Mouse (Mus musculus) ovary, postnatal 10 days (tissue): Measurements from ENCODE around the gene Fam161b.
"Not testable (repeated sequence)": the region's sequence is repeated elsewhere in the genome, so short reads cannot be mapped to it uniquely, and the experiment has no call there.

ENCODE experiments used
- DNase-seq: peaks from one replicate; pipeline ENCODE4 v3.0.0; 2022; ENCODE audit warnings: low spot score

The Fam161b gene

DNA sequence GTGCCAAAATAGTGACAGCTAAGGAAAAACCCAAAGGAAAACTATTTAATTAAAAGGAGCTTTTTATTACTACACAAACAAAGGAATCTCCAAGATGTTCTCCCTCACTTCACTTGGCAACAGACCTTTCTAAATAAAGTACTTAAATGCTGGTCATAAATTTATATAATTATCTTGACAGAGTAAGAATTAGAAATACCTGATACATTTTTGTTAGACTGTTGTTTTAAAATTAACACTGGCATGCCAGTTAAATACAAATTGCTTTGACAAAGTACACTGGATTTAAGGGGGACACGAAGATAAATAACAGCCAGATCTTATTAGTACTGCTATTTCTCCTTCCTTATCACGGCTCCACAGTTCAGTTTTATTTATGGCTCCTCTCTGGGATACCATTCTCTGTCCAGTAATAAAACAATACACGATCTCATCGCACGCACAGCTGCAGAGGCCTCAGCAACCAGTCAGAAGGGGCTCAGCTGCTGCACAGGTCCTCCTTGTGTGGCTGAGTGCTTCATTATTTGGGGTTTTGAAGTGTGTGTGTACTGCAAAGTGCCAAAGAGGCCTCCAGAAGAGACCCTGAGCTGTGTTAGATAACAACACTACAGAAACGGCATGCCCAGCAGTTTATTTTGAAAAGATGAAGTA lies 12.3 kb upstream of the Fam161b start:
- no peak for DNase-seq

GRCm38 (mm10) chr12:84371647-84372046 lies 10.0 kb upstream of the Fam161b start:
- no peak for DNase-seq

DNA sequence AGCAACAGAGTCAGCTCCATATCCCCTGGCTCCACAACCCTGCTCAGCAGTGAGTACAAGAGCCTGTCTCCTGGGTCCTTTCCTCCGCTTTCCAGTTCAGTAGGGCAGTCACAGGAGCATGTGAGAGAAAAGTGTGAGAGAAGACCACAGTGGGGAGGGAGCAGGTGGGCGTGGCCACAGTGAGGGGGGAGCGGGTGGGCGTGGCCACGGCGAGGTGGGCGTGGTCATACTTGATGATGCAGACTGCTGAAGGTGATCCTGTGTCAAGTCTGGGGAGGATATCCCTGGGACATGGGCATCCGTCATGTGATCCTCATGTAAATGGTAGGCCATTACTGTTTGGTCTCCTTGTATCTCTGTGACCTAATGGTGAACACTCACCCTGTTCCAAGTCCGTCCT lies 5.3 kb upstream of the Fam161b start:
- no peak for DNase-seq

- no peak for DNase-seq
Observed at GRCm38 (mm10) chr12:84365137-84365536, 3.5 kb upstream of the Fam161b start.

- no peak for DNase-seq
Observed at GRCm38 (mm10) chr12:84364291-84364690, 2.7 kb upstream of the Fam161b start.

- DNase-seq = no peak
Observed at GRCm38 (mm10) chr12:84362872-84363271, 1.2 kb upstream of the Fam161b start.

- not testable (repeated sequence) for DNase-seq
Observed at GRCm38 (mm10) chr12:84358699-84359098, 2.9 kb downstream of the Fam161b start.

DNA sequence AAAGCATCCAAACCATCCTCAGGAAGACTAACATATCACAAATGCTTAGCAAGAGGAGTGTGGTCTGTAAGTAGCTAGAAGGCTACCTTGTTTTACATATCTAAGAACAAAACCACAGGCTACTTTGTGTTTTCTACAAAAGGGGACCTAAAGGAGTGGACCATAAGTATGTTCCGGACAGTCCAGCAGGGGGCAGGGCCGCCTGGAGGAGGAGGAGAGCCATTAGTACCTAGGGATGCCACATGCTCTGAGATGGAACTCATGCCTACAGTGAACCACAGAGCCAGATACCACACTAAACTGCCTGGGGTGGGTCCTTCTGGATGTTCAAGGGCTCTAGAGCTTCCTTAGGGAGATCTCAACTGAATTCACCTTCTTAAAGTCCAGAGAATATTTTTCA lies 14.4 kb downstream of the Fam161b start:
- no peak for DNase-seq

GRCm38 (mm10) chr12:84336963-84337625 lies 24.5 kb downstream of the Fam161b start:
- DNase-seq = no peak

GRCm38 (mm10) chr12:84327111-84327512 lies 34.5 kb downstream of the Fam161b start:
- no peak for DNase-seq

- DNase-seq = peak; percentile 68
Observed at GRCm38 (mm10) chr12:84316721-84317621, 44.7 kb downstream of the Fam161b start, which contains the start of gene Zfp410. Gene Zfp410, plus strand, starts transcription at chr12:84316852.

- no peak for DNase-seq
Observed at GRCm38 (mm10) chr12:84316006-84316405, 45.6 kb downstream of the Fam161b start.

- no peak for DNase-seq
Observed at GRCm38 (mm10) chr12:84311306-84311705, 50.3 kb downstream of the Fam161b start.

GRCm38 (mm10) chr12:84304554-84304953 lies 57.1 kb downstream of the Fam161b start:
- no peak for DNase-seq

GRCm38 (mm10) chr12:84304101-84304500 lies 57.5 kb downstream of the Fam161b start:
- no peak for DNase-seq

DNA sequence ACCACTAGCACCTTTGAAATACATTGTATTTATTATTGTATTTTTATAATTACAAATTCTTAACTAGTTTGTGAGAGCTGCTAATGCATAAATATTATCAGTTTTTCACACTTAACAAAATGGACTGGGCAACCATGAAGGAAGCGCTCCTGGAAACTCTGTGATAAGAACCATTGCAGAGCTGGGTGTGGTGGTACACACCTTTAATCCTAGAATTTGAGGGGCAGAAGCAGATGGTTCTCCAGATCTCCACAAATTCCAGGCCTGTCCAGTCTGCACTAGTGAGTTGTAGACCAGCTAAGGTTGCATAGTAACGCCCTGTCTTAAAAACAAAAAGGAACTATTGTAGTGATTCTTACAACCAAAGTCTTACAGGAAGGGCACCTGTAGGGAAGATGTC lies 62.4 kb downstream of the Fam161b start:
- no peak for DNase-seq

GRCm38 (mm10) chr12:84297851-84298250 lies 63.8 kb downstream of the Fam161b start:
- DNase-seq = no peak
